Mouse (Mus musculus): ENCODE results near the gene Klc4.

Klc4 gene

GRCm38 (mm10) chr17:46645561-46646321, at the start of gene Klc4, which contains the start of gene Mrpl2:
Gene Klc4 (minus strand): TSS chr17:46646022.
Gene Mrpl2 (plus strand): TSS chr17:46646229.
- DNase-seq (ENCODE audit: extremely low spot score, low read depth, low spot score) = peak; percentile 96

- no peak for DNase-seq (ENCODE audit: extremely low spot score, low read depth, low spot score)
These were observed 48.8 kb upstream of the Klc4 start for GRCm38 (mm10) chr17:46694517-46695063.

- DNase-seq (ENCODE audit: extremely low spot score, low read depth, low spot score) = no peak
These were observed 45.6 kb upstream of the Klc4 start for GRCm38 (mm10) chr17:46691390-46691789.

- DNase-seq (ENCODE audit: extremely low spot score, low read depth, low spot score) = no peak
These were observed 44.8 kb upstream of the Klc4 start for GRCm38 (mm10) chr17:46690665-46691064.

GRCm38 (mm10) chr17:46685913-46686312, 40.1 kb upstream of the Klc4 start:
- DNase-seq (ENCODE audit: extremely low spot score, low read depth, low spot score) = no peak

- no peak for DNase-seq (ENCODE audit: extremely low spot score, low read depth, low spot score)
These were observed 37.0 kb upstream of the Klc4 start for GRCm38 (mm10) chr17:46682654-46683389.

GRCm38 (mm10) chr17:46681466-46682118, 35.8 kb upstream of the Klc4 start:
- DNase-seq (ENCODE audit: extremely low spot score, low read depth, low spot score) = no peak

GRCm38 (mm10) chr17:46680760-46681373, 35.0 kb upstream of the Klc4 start, which contains the start of gene Klhdc3:
Gene Klhdc3 (minus strand): TSS chr17:46680914.
- DNase-seq (ENCODE audit: extremely low spot score, low read depth, low spot score) = peak; percentile 83

GRCm38 (mm10) chr17:46679843-46680759, 34.3 kb upstream of the Klc4 start:
- DNase-seq (ENCODE audit: extremely low spot score, low read depth, low spot score) = no peak

GRCm38 (mm10) chr17:46678911-46679310, 33.1 kb upstream of the Klc4 start:
- no peak for DNase-seq (ENCODE audit: extremely low spot score, low read depth, low spot score)

- no peak for DNase-seq (ENCODE audit: extremely low spot score, low read depth, low spot score)
These were observed 32.6 kb upstream of the Klc4 start, which contains the start of gene Mea1 for GRCm38 (mm10) chr17:46678416-46678815. Gene Mea1 (plus strand): TSS chr17:46678793.

- DNase-seq (ENCODE audit: extremely low spot score, low read depth, low spot score) = no peak
These were observed 28.9 kb upstream of the Klc4 start for GRCm38 (mm10) chr17:46674530-46675283.

GRCm38 (mm10) chr17:46673850-46674529, 28.2 kb upstream of the Klc4 start, which contains the start of gene Rrp36:
Gene Rrp36 (minus strand): TSS chr17:46674352.
- DNase-seq (ENCODE audit: extremely low spot score, low read depth, low spot score) = peak; percentile 64

- no peak for DNase-seq (ENCODE audit: extremely low spot score, low read depth, low spot score)
These were observed 24.1 kb upstream of the Klc4 start for GRCm38 (mm10) chr17:46669911-46670310.

- no peak for DNase-seq (ENCODE audit: extremely low spot score, low read depth, low spot score)
These were observed 21.9 kb upstream of the Klc4 start for GRCm38 (mm10) chr17:46667712-46668111.

GRCm38 (mm10) chr17:46662730-46663129, 16.9 kb upstream of the Klc4 start:
- DNase-seq (ENCODE audit: extremely low spot score, low read depth, low spot score) = no peak

- DNase-seq (ENCODE audit: extremely low spot score, low read depth, low spot score) = no peak
These were observed 16.2 kb upstream of the Klc4 start for GRCm38 (mm10) chr17:46661981-46662380.

GRCm38 (mm10) chr17:46661351-46661750, 15.5 kb upstream of the Klc4 start:
- no peak for DNase-seq (ENCODE audit: extremely low spot score, low read depth, low spot score)

Data from hindlimb bud, embryonic 11.5 days (tissue).